Comparison of ENCODE assay signal across 10 mouse cellular contexts in genomic region chr7:45654424-45655047, GRCm38 (mm10). TPM values are rescaled to one million over a fixed set of nuclear protein-coding genes. Genes with fewer than 3 reads are reported as not detected.
DNase-seq lines count a peak whose midpoint lies in the region; ATAC-seq lines count a peak whose summit lies in the region.
"Had no signal": no experiment of that assay in that cellular context is flagged by ENCODE, and none has a peak within 500 bp of the region (broad histone marks: within the 10 kb centered on the region; RNA-seq: fewer than 3 reads in every experiment).

No protein-coding gene starts in this region.

- H3K4me3 ChIP-seq in kidney, embryonic 14.5 days (ENCODE audit: low read length) = no peak overlapping the region
- 0 out of 2 replicates have a peak overlapping the region, but pooled peaks have one; percentile 8 for H3K4me3 ChIP-seq in embryonic facial prominence, embryonic 13.5 days
- no peak overlapping the region; the same call in 1 of the 2 replicates for H3K4me3 ChIP-seq in limb, embryonic 12.5 days (replicated peaks)

- no peak for ATAC-seq in kidney, embryonic 14.5 days (ENCODE audit: low FRiP score, low TSS enrichment)
- peak; percentile 59; the same call in 1 of the 2 replicates for ATAC-seq in embryonic facial prominence, embryonic 13.5 days (ENCODE audit: insufficient number of reproducible peaks, insufficient read depth, low FRiP score, low TSS enrichment, low read depth)
- no peak for ATAC-seq in limb, embryonic 12.5 days (ENCODE audit: insufficient number of reproducible peaks, insufficient read depth, low FRiP score, low TSS enrichment, low read depth)

- no peak for DNase-seq in kidney, postnatal 10 days
- DNase-seq in retina, embryonic 14.5 days (ENCODE audit: low spot score) = peak; percentile 25
- DNase-seq in layer of hippocampus, adult 18-20 months (ENCODE audit: low spot score in 2 of 2) = no peak
- DNase-seq in layer of hippocampus, postnatal 10 days (ENCODE audit: low spot score in 2 of 2) = no peak
- DNase-seq in layer of hippocampus, adult 9-11 months = no peak
- DNase-seq: gastrocnemius, postnatal 10 days had no signal

- no peaks in the 10 kb centered on the region for H3K36me3 ChIP-seq in kidney, embryonic 14.5 days (ENCODE audit: control insufficient read depth, insufficient read depth, low read length)
- H3K36me3 ChIP-seq in embryonic facial prominence, embryonic 13.5 days = no peaks in the 10 kb centered on the region
- no peaks in the 10 kb centered on the region for H3K36me3 ChIP-seq in limb, embryonic 12.5 days

- H3K9me3 ChIP-seq in kidney, embryonic 14.5 days (ENCODE audit: control insufficient read depth, low read length) = no peaks in the 10 kb centered on the region
- no peaks in the 10 kb centered on the region for H3K9me3 ChIP-seq in embryonic facial prominence, embryonic 13.5 days
- peaks cover 6% of the 10 kb centered on the region; the same call in 1 of the 2 replicates for H3K9me3 ChIP-seq in limb, embryonic 12.5 days

- WGBS in kidney, embryonic 14.5 days = 41% methylated on average over 17 of the region's 17 CpGs
- WGBS in embryonic facial prominence, embryonic 13.5 days = 27% methylated on average over 17 of the region's 17 CpGs
- WGBS in limb, embryonic 12.5 days = 35% methylated on average over 17 of the region's 17 CpGs

- no peak overlapping the region for H3K9ac ChIP-seq in kidney, embryonic 14.5 days (ENCODE audit: low read depth, low read length)
- H3K9ac ChIP-seq in embryonic facial prominence, embryonic 13.5 days = no peak overlapping the region
- H3K9ac ChIP-seq in limb, embryonic 12.5 days (replicated peaks) = no peak overlapping the region

- peak overlapping the region; percentile 18; the same call in 1 of the 2 replicates for H3K4me2 ChIP-seq in kidney, embryonic 14.5 days (replicated peaks; ENCODE audit: low read depth, low read length)
- H3K4me2 ChIP-seq in embryonic facial prominence, embryonic 13.5 days = peak overlapping the region; percentile 38
- peak overlapping the region; percentile 32 for H3K4me2 ChIP-seq in limb, embryonic 12.5 days

- no peaks in the 10 kb centered on the region for H3K27me3 ChIP-seq in kidney, embryonic 14.5 days (ENCODE audit: control insufficient read depth, insufficient read depth, low read length)
- H3K27me3 ChIP-seq in embryonic facial prominence, embryonic 13.5 days = no peaks in the 10 kb centered on the region
- H3K27me3 ChIP-seq in limb, embryonic 12.5 days = no peaks in the 10 kb centered on the region

- no peaks in the 10 kb centered on the region for H3K4me1 ChIP-seq in kidney, embryonic 14.5 days (ENCODE audit: control insufficient read depth, insufficient read depth, low read length)
- peaks cover 16% of the 10 kb centered on the region for H3K4me1 ChIP-seq in embryonic facial prominence, embryonic 13.5 days
- H3K4me1 ChIP-seq in limb, embryonic 12.5 days (replicated peaks) = 0 out of 2 replicates have a peak, but pooled peaks cover 7% of the 10 kb centered on the region

- no peak overlapping the region for H3K27ac ChIP-seq in kidney, embryonic 14.5 days (ENCODE audit: low read depth, low read length)
- peak overlapping the region; percentile 62; the same call in 1 of the 2 replicates for H3K27ac ChIP-seq in embryonic facial prominence, embryonic 13.5 days
- no peak overlapping the region for H3K27ac ChIP-seq in limb, embryonic 12.5 days

RNA-seq across cellular contexts. Expression of gene Fut2, which starts 11.7 kb away (rescaled TPM):
- polyA plus RNA-seq in kidney, embryonic 14.5 days (2014; fragmentation: Nextera tagmentation; extraction: Ambion mirVana) = 0.26 and 0.31 TPM in 2 replicates
- polyA plus RNA-seq in embryonic facial prominence, embryonic 13.5 days (2015; fragmentation: Nextera tagmentation; extraction: Ambion mirVana) = 0.45 and 0.54 TPM in 2 replicates
- polyA plus RNA-seq in limb, embryonic 12.5 days (2016; fragmentation: Nextera tagmentation; extraction: Ambion mirVana) = 0.15 TPM in 2 replicates
- total RNA-seq in layer of hippocampus, adult 18-20 months (2021) = under 1 TPM in 1 of 2 experiments, not detected in 1; 0.12 TPM
- total RNA-seq in layer of hippocampus, postnatal 10 days (2021) = under 1 TPM in 1 of 2 experiments, not detected in 1; 0.22 TPM

RNA-seq across cellular contexts. Expression of gene Mamstr, which starts 14.8 kb away (rescaled TPM):
- polyA plus RNA-seq in kidney, embryonic 14.5 days (2014; fragmentation: Nextera tagmentation; extraction: Ambion mirVana) = 3.6 and 5.0 TPM in 2 replicates
- 5.2 and 7.8 TPM in 2 replicates for polyA plus RNA-seq in embryonic facial prominence, embryonic 13.5 days (2015; fragmentation: Nextera tagmentation; extraction: Ambion mirVana)
- 5.7 and 5.9 TPM in 2 replicates for polyA plus RNA-seq in limb, embryonic 12.5 days (2016; fragmentation: Nextera tagmentation; extraction: Ambion mirVana)
- total RNA-seq in layer of hippocampus, adult 18-20 months (2021) = 1 to 10 TPM; 1.1 to 2.3 TPM
- total RNA-seq in layer of hippocampus, postnatal 10 days (2021) = 1 to 10 TPM; 1.7 TPM

RNA-seq across cellular contexts. Expression of gene Rasip1, which starts 27.2 kb away (rescaled TPM):
- 12.1 and 18.7 TPM in 2 replicates for polyA plus RNA-seq in kidney, embryonic 14.5 days (2014; fragmentation: Nextera tagmentation; extraction: Ambion mirVana)
- 8.0 and 8.8 TPM in 2 replicates for polyA plus RNA-seq in embryonic facial prominence, embryonic 13.5 days (2015; fragmentation: Nextera tagmentation; extraction: Ambion mirVana)
- polyA plus RNA-seq in limb, embryonic 12.5 days (2016; fragmentation: Nextera tagmentation; extraction: Ambion mirVana) = 11.7 and 13.4 TPM in 2 replicates
- total RNA-seq in layer of hippocampus, adult 18-20 months (2021) = 1 to 10 TPM; 6.0 to 6.3 TPM
- total RNA-seq in layer of hippocampus, postnatal 10 days (2021) = 10 to 100 TPM; 13.9 to 14.5 TPM

RNA-seq across cellular contexts. Expression of gene Ntn5, which starts 29.3 kb away (rescaled TPM):
- 0.20 and 0.27 TPM in 2 replicates for polyA plus RNA-seq in kidney, embryonic 14.5 days (2014; fragmentation: Nextera tagmentation; extraction: Ambion mirVana)
- 5.4 and 5.7 TPM in 2 replicates for polyA plus RNA-seq in embryonic facial prominence, embryonic 13.5 days (2015; fragmentation: Nextera tagmentation; extraction: Ambion mirVana)
- 0.13 and 0.23 TPM in 2 replicates for polyA plus RNA-seq in limb, embryonic 12.5 days (2016; fragmentation: Nextera tagmentation; extraction: Ambion mirVana)
- total RNA-seq in layer of hippocampus, adult 18-20 months (2021) = 10 to 100 TPM in 1 of 2 experiments, 1 to 10 TPM in 1; 6.8 to 13.4 TPM
- total RNA-seq in layer of hippocampus, postnatal 10 days (2021) = 1 to 10 TPM in 1 of 2 experiments, under 1 TPM in 1; 0.75 to 1.0 TPM
- total RNA-seq: neutrophil, adult 5-6 weeks had no signal

RNA-seq across cellular contexts. Expression of gene Izumo1, which starts 32.9 kb away (rescaled TPM):
- 0.11 and 0.23 TPM in 2 replicates for polyA plus RNA-seq in kidney, embryonic 14.5 days (2014; fragmentation: Nextera tagmentation; extraction: Ambion mirVana)
- polyA plus RNA-seq in embryonic facial prominence, embryonic 13.5 days (2015; fragmentation: Nextera tagmentation; extraction: Ambion mirVana) = 0.27 and 0.39 TPM in 2 replicates
- polyA plus RNA-seq in limb, embryonic 12.5 days (2016; fragmentation: Nextera tagmentation; extraction: Ambion mirVana) = 0.13 and 0.17 TPM in 2 replicates
- total RNA-seq in layer of hippocampus, adult 18-20 months (2021) = not detected
- not detected for total RNA-seq in layer of hippocampus, postnatal 10 days (2021)
- total RNA-seq: neutrophil, adult 5-6 weeks had no signal
